Mouse (Mus musculus) MEL (cell line): ENCODE data around the gene Nfrkb. TPM values are rescaled to one million over a fixed set of nuclear protein-coding genes. Genes with fewer than 3 reads are reported as not detected.

ENCODE experiments used
- DNase-seq: peaks from one replicate; pipeline ENCODE4 v3.0.0; 2011; ENCODE audit warnings: low read depth, low spot score
- H3K27ac ChIP-seq: 2 replicates; pipeline ENCODE4 v1.5.1; 2012; ENCODE audit warnings: low read depth, mild to moderate bottlenecking, control low read depth, low read length, moderate library complexity; ENCODE audit not compliant: control insufficient read depth
- H3K27me3 ChIP-seq, 2 experiments: fragments of 150-350 bp in 1 of 2; sonication (generic) in 1 of 2; 2 replicates each; pipeline ENCODE4 v1.6.1; 2012; ENCODE audit warnings: low read length in 2 of 2, mild to moderate bottlenecking in 2 of 2, improper control_type of control experiment in 1 of 2, moderate library complexity in 1 of 2; ENCODE audit not compliant: insufficient read depth in 2 of 2, control insufficient read depth in 1 of 2
- H3K36me3 ChIP-seq, 2 experiments: 2 replicates each; pipeline ENCODE4 v1.6.1; 2012 to 2014; ENCODE audit warnings: low read length in 2 of 2, improper control_type of control experiment in 1 of 2, inconsistent platforms in 1 of 2, mild to moderate bottlenecking in 1 of 2; ENCODE audit not compliant: insufficient read depth in 2 of 2, control insufficient read depth in 1 of 2
- H3K4me1 ChIP-seq, 2 experiments: fragments of 150-350 bp in 1 of 2; sonication (generic) in 1 of 2; 2 replicates each; pipeline ENCODE4 v1.6.1; 2012; ENCODE audit warnings: low read length in 2 of 2, improper control_type of control experiment in 1 of 2, mild to moderate bottlenecking in 1 of 2; ENCODE audit not compliant: insufficient read depth in 2 of 2, control insufficient read depth in 1 of 2
- H3K4me3 ChIP-seq, 2 experiments: fragments of 150-350 bp in 1 of 2; sonication (generic) in 1 of 2; 2 replicates each; pipeline ENCODE4 v1.5.1; 2012; ENCODE audit warnings: low read depth in 2 of 2, low read length in 2 of 2, mild to moderate bottlenecking in 2 of 2, moderate library complexity in 2 of 2, control low read depth in 1 of 2, improper control_type of control experiment in 1 of 2; ENCODE audit not compliant: control insufficient read depth in 1 of 2, insufficient read depth in 1 of 2
- H3K79me2 ChIP-seq: 2 replicates; pipeline ENCODE4 v1.6.1; 2012; ENCODE audit warnings: mild to moderate bottlenecking, low read length, moderate library complexity; ENCODE audit not compliant: control insufficient read depth, poor library complexity, insufficient read depth
- H3K9ac ChIP-seq: 2 replicates; pipeline ENCODE4 v1.6.1; 2012; ENCODE audit warnings: low read depth, mild to moderate bottlenecking, control low read depth, low read length, moderate library complexity; ENCODE audit not compliant: control insufficient read depth, poor library complexity, severe bottlenecking
- H3K9me3 ChIP-seq: fragments of 150-350 bp; sonication (generic); replicated peaks from 2 replicates; pipeline ENCODE4 v1.6.1; 2012; ENCODE audit warnings: mild to moderate bottlenecking, low read length, improper control_type of control experiment, moderate library complexity; ENCODE audit not compliant: insufficient read depth
- BHLHE40 ChIP-seq: IDR thresholded peaks from 2 replicates; pipeline ENCODE4 v1.6.1; 2012; ENCODE audit warnings: low read depth, mild to moderate bottlenecking, inconsistent platforms, low read length, improper control_type of control experiment, borderline replicate concordance
- CHD1 ChIP-seq: IDR thresholded peaks from 2 replicates; pipeline ENCODE4 v1.6.1; 2012; ENCODE audit warnings: low read depth, mild to moderate bottlenecking, inconsistent platforms, low read length, improper control_type of control experiment
- CHD2 ChIP-seq: IDR thresholded peaks from 2 replicates; pipeline ENCODE4 v1.6.1; 2011; ENCODE audit warnings: low read length, improper control_type of control experiment
- CTCF ChIP-seq, 3 experiments: IDR thresholded peaks in 2 of 3; conservative IDR thresholded peaks in 1 of 3; 2 replicates each; pipeline ENCODE4 v1.5.1; 2011 to 2012; ENCODE audit warnings: low read length in 3 of 3, low read depth in 2 of 3, mild to moderate bottlenecking in 2 of 3, improper control_type of control experiment in 1 of 3, inconsistent platforms in 1 of 3, mixed read lengths in 1 of 3, moderate library complexity in 1 of 3; ENCODE audit not compliant: control insufficient read depth in 1 of 3, insufficient read depth in 1 of 3, poor library complexity in 1 of 3, severe bottlenecking in 1 of 3
- E2F4 ChIP-seq: IDR thresholded peaks from 2 replicates; pipeline ENCODE4 v1.6.1; 2011; ENCODE audit warnings: low read depth, low read length, improper control_type of control experiment, borderline replicate concordance
- GABPA ChIP-seq: IDR thresholded peaks from 2 replicates; pipeline ENCODE4 v1.6.1; 2012; ENCODE audit warnings: low read depth, mild to moderate bottlenecking, inconsistent platforms, low read length, improper control_type of control experiment, moderate library complexity
- GATA1 ChIP-seq: IDR thresholded peaks from 2 replicates; pipeline ENCODE4 v1.6.1; 2011; ENCODE audit warnings: low read depth, low read length, improper control_type of control experiment
- JUND ChIP-seq: IDR thresholded peaks from 2 replicates; pipeline ENCODE4 v1.6.1; 2011; ENCODE audit warnings: low read depth, mild to moderate bottlenecking, improper control_type of control experiment, low read length
- KAT2A ChIP-seq: conservative IDR thresholded peaks from 2 replicates; pipeline ENCODE4 v1.6.1; 2012; ENCODE audit warnings: low read depth, low read length, improper control_type of control experiment, inconsistent platforms
- MAFK ChIP-seq: IDR thresholded peaks from 2 replicates; pipeline ENCODE4 v1.6.1; 2011; ENCODE audit warnings: low read depth, mild to moderate bottlenecking, low read length, improper control_type of control experiment, borderline replicate concordance
- MAX ChIP-seq: IDR thresholded peaks from 2 replicates; pipeline ENCODE4 v1.6.1; 2011; ENCODE audit warnings: low read length, improper control_type of control experiment
- MEF2A ChIP-seq: IDR thresholded peaks from 2 replicates; pipeline ENCODE4 v1.6.1; 2014; ENCODE audit warnings: low read depth, mild to moderate bottlenecking, inconsistent platforms, low read length, improper control_type of control experiment; ENCODE audit not compliant: poor library complexity, insufficient replicate concordance, severe bottlenecking; ENCODE audit errors: extremely low read depth
- MYB ChIP-seq: IDR thresholded peaks from 2 replicates; pipeline ENCODE4 v1.6.1; 2011; ENCODE audit warnings: mild to moderate bottlenecking, low read depth, low read length, improper control_type of control experiment
- NRF1 ChIP-seq: IDR thresholded peaks from 2 replicates; pipeline ENCODE4 v1.6.1; 2014; ENCODE audit warnings: low read depth, mild to moderate bottlenecking, inconsistent platforms, low read length, improper control_type of control experiment, moderate library complexity; ENCODE audit not compliant: poor library complexity, insufficient read depth, severe bottlenecking
- POLR2AphosphoS2 ChIP-seq: IDR thresholded peaks from 2 replicates; pipeline ENCODE4 v1.6.1; 2011; ENCODE audit warnings: low read length, improper control_type of control experiment
- POLR2AphosphoS5 ChIP-seq: IDR thresholded peaks from 2 replicates; pipeline ENCODE4 v1.6.1; 2012; ENCODE audit warnings: low read depth, borderline replicate concordance, mild to moderate bottlenecking, inconsistent platforms, low read length, moderate library complexity, mixed read lengths
- RAD21 ChIP-seq: IDR thresholded peaks from 2 replicates; pipeline ENCODE4 v1.6.1; 2011; ENCODE audit warnings: mild to moderate bottlenecking, low read depth, low read length, improper control_type of control experiment
- SIN3A ChIP-seq: IDR thresholded peaks from 2 replicates; pipeline ENCODE4 v1.6.1; 2012; ENCODE audit warnings: low read length, improper control_type of control experiment, inconsistent platforms
- TAL1 ChIP-seq: IDR thresholded peaks from 2 replicates; pipeline ENCODE4 v1.6.1; 2012; ENCODE audit warnings: mild to moderate bottlenecking, inconsistent platforms, low read length, moderate library complexity, mixed read lengths
- TBP ChIP-seq: IDR thresholded peaks from 2 replicates; pipeline ENCODE4 v1.8.0; 2011; ENCODE audit warnings: low read depth, low read length, improper control_type of control experiment
- UBTF ChIP-seq: IDR thresholded peaks from 2 replicates; pipeline ENCODE4 v1.6.1; 2012; ENCODE audit warnings: low read depth, mild to moderate bottlenecking, inconsistent platforms, low read length, improper control_type of control experiment, moderate library complexity, borderline replicate concordance; ENCODE audit not compliant: insufficient read depth
- USF1 ChIP-seq: IDR thresholded peaks from 2 replicates; pipeline ENCODE4 v1.6.1; 2014; ENCODE audit warnings: low read depth, mild to moderate bottlenecking, inconsistent platforms, low read length, improper control_type of control experiment, moderate library complexity
- ZC3H11A ChIP-seq: IDR thresholded peaks from 2 replicates; pipeline ENCODE4 v1.6.1; 2012; ENCODE audit warnings: low read depth, mild to moderate bottlenecking, inconsistent platforms, low read length, improper control_type of control experiment
- ZMIZ1 ChIP-seq: IDR thresholded peaks from 2 replicates; pipeline ENCODE4 v1.6.1; 2012; ENCODE audit warnings: low read depth, mild to moderate bottlenecking, inconsistent platforms, low read length, improper control_type of control experiment, moderate library complexity
- polyA plus RNA-seq, 2 experiments: library from polyadenylated mRNA; stranded (reverse) in 1 of 2; unstranded in 1 of 2; fragments of >175 nt in 1 of 2; fragments of >200 nt in 1 of 2; gene quantifications; 2 replicates each; pipeline versions ENCODE4 v1.2.1 to v1.2.4; 2012; ENCODE audit warnings: low replicate concordance in 2 of 2, low read depth in 1 of 2; ENCODE audit not compliant: insufficient read length in 2 of 2, insufficient read depth in 1 of 2, missing spikeins in 1 of 2
- total RNA-seq: library from RNA; depleted of rRNA; stranded (reverse); fragments of 300-350 nt; gene quantifications from 2 replicates; pipeline ENCODE4 v1.2.3, GENCODE M21; 2012

The Nfrkb gene
- total and polyA plus RNA-seq, 3 experiments, result 20.3 to 54.1 (median 33.8) TPM

GRCm38 (mm10) chr9:31428971-31429370, 43.0 kb downstream of the Nfrkb start:
- no peak overlapping the region for H3K27ac ChIP-seq
- no peak overlapping the region for H3K4me3 ChIP-seq
- no peaks in the 10 kb centered on the region for H3K36me3 ChIP-seq
- DNase-seq, result no peak
- no peak overlapping the region for H3K9ac ChIP-seq
- TF ChIP-seq KAT2A (no peak), MAX (no peak), GABPA (no peak), UBTF (no peak), NRF1 (no peak), E2F4 (no peak), POLR2AphosphoS5 (no peak), TBP (no peak), CTCF (IDR thresholded peaks at IDR 0.05 in 2 of 3, conservative IDR thresholded peaks at IDR 0.05 in 1 of 3; ENCODE audit: control insufficient read depth in 1 of 3, insufficient read depth in 1 of 3, low read depth in 2 of 3, low read length in 3 of 3, poor library complexity in 1 of 3, severe bottlenecking in 1 of 3) (no peak), BHLHE40 (no peak), CHD2 (no peak), MAFK (no peak), ZMIZ1 (no peak), SIN3A (no peak), TAL1 (no peak), POLR2AphosphoS2 (no peak), GATA1 (no peak), MEF2A (no peak)
- H3K9me3 ChIP-seq, result no peaks in the 10 kb centered on the region
- no peaks in the 10 kb centered on the region; a peak in 3 of 4 replicates for H3K27me3 ChIP-seq
- no peaks in the 10 kb centered on the region for H3K79me2 ChIP-seq
- H3K4me1 ChIP-seq, result no peaks in the 10 kb centered on the region

GRCm38 (mm10) chr9:31430011-31430410, 44.0 kb downstream of the Nfrkb start:
- DNase-seq, result no peak
- no peak overlapping the region for H3K9ac ChIP-seq
- no peak overlapping the region for H3K4me3 ChIP-seq
- no peaks in the 10 kb centered on the region for H3K9me3 ChIP-seq
- H3K79me2 ChIP-seq, result no peaks in the 10 kb centered on the region
- no peaks in the 10 kb centered on the region; a peak in 3 of 4 replicates for H3K27me3 ChIP-seq
- no peaks in the 10 kb centered on the region for H3K36me3 ChIP-seq
- no peak for TF ChIP-seq MYB
- TF ChIP-seq RAD21, result no peak
- no peak for TF ChIP-seq MEF2A
- TF ChIP-seq ZC3H11A, result no peak
- TF ChIP-seq E2F4, result no peak
- TF ChIP-seq KAT2A, result no peak
- TF ChIP-seq USF1, result no peak
- no peak for TF ChIP-seq CHD1
- no peak for TF ChIP-seq JUND
- H3K4me1 ChIP-seq, result no peaks in the 10 kb centered on the region
- no peak overlapping the region for H3K27ac ChIP-seq
